Mouse (Mus musculus) bone marrow macrophage, adult 2 months (primary cell): Measurements from ENCODE around the gene Ak8.

Experiments used
- CTCF ChIP-seq: IDR thresholded peaks from 2 replicates; pipeline ENCODE4 v1.5.1; 2012; ENCODE audit warnings: low read depth, mild to moderate bottlenecking, low read length, moderate library complexity
- POLR2A ChIP-seq: IDR thresholded peaks from 2 replicates; pipeline ENCODE4 v1.6.1; 2012; ENCODE audit warnings: mild to moderate bottlenecking, low read depth, low read length, borderline replicate concordance

- no peak for TF ChIP-seq CTCF
- TF ChIP-seq POLR2A: no peak
Observed at GRCm38 (mm10) chr2:28671438-28671837, 28.5 kb upstream of the Ak8 start.
